Mouse (Mus musculus) left cerebral cortex, postnatal 14 days (tissue): ENCODE data around the gene Stxbp6. TPM values are rescaled to one million over a fixed set of nuclear protein-coding genes. Genes with fewer than 3 reads are reported as not detected.

Experiments
- DNase-seq, 2 experiments: peaks; one replicate each; pipeline ENCODE4 v3.0.0; 2021 to 2022; ENCODE audit warnings: low spot score in 2 of 2, mixed read lengths in 1 of 2
- intact Hi-C: fragments of 180-260 bp; cut with DNase I; formaldehyde crosslinking; loops from one replicate; pipeline ENCODE4 v1.15.1; 2025
- total RNA-seq, 2 experiments: library from RNA; stranded (reverse); gene quantifications; 2 replicates each; pipeline ENCODE4 v1.2.3; 2021

Gene Stxbp6
- total RNA-seq, 2 experiments from 2014 or later, result 50.1 to 55.3 TPM

GRCm38 (mm10) chr12:44940325-44940724, 134.2 kb downstream of the Stxbp6 start:
- no peak for DNase-seq
- intact Hi-C loops, result no loop called here

- DNase-seq, result no peak
- intact Hi-C loops, result no loop called here
Observed at GRCm38 (mm10) chr12:44939106-44939505, 135.4 kb downstream of the Stxbp6 start.

- no peak for DNase-seq
- intact Hi-C loops, result no loop called here
Observed at GRCm38 (mm10) chr12:44932954-44933353, 141.6 kb downstream of the Stxbp6 start.

- intact Hi-C loops, result no loop called here
- no peak for DNase-seq
Observed at GRCm38 (mm10) chr12:44931716-44932115, 142.8 kb downstream of the Stxbp6 start.

- DNase-seq, result no peak
- intact Hi-C loops, result no loop called here
Observed at GRCm38 (mm10) chr12:44928456-44928855, 146.1 kb downstream of the Stxbp6 start.

- DNase-seq, result no peak
- intact Hi-C loops, result no loop called here
Observed at GRCm38 (mm10) chr12:44925901-44926300, 148.6 kb downstream of the Stxbp6 start.

- intact Hi-C loops, result no loop called here
- DNase-seq, result no peak
Observed at GRCm38 (mm10) chr12:44923273-44923672, 151.2 kb downstream of the Stxbp6 start.

GRCm38 (mm10) chr12:44922241-44922640, 152.3 kb downstream of the Stxbp6 start:
- intact Hi-C loops, result no loop called here
- DNase-seq, result no peak

- DNase-seq, result no peak
- intact Hi-C loops, result no loop called here
Observed at GRCm38 (mm10) chr12:44919613-44920012, 154.9 kb downstream of the Stxbp6 start.

- intact Hi-C loops, result no loop called here
- no peak for DNase-seq
Observed at GRCm38 (mm10) chr12:44918929-44919328, 155.6 kb downstream of the Stxbp6 start.

GRCm38 (mm10) chr12:44913854-44914253, 160.7 kb downstream of the Stxbp6 start:
- intact Hi-C loops, result no loop called here
- no peak for DNase-seq

GRCm38 (mm10) chr12:44908028-44908702, 166.3 kb downstream of the Stxbp6 start:
- intact Hi-C loops, result no loop called here
- DNase-seq, result no peak

- intact Hi-C loops, result no loop called here
Observed at GRCm38 (mm10) chr12:44906001-44906400, 168.5 kb downstream of the Stxbp6 start.

GRCm38 (mm10) chr12:44903205-44903732, 171.2 kb downstream of the Stxbp6 start:
- intact Hi-C loops, result no loop called here
- no peak for DNase-seq

More at GRCm38 (mm10) chr12:44906001-44906400, 168.5 kb downstream of the Stxbp6 start:
- DNase-seq, result no peak

GRCm38 (mm10) chr12:44899173-44899870, 175.2 kb downstream of the Stxbp6 start:
- DNase-seq, result no peak
- intact Hi-C loops, result no loop called here

- intact Hi-C loops, result no loop called here
- no peak for DNase-seq
Observed at GRCm38 (mm10) chr12:44896460-44896859, 178.0 kb downstream of the Stxbp6 start.

- DNase-seq, result no peak
- intact Hi-C loops, result no loop called here
Observed at GRCm38 (mm10) chr12:44889677-44890393, 184.7 kb downstream of the Stxbp6 start.

GRCm38 (mm10) chr12:44886826-44887225, 187.7 kb downstream of the Stxbp6 start:
- intact Hi-C loops, result no loop called here
- no peak for DNase-seq

- DNase-seq, result no peak
- intact Hi-C loops, result no loop called here
Observed at GRCm38 (mm10) chr12:44872697-44873096, 201.8 kb downstream of the Stxbp6 start.

GRCm38 (mm10) chr12:44865442-44865841, 209.1 kb downstream of the Stxbp6 start:
- intact Hi-C loops, result no loop called here
- no peak for DNase-seq
